Mouse (Mus musculus): ENCODE results near the gene Cerkl. TPM values are rescaled to one million over a fixed set of nuclear protein-coding genes. Genes with fewer than 3 reads are reported as not detected.

Cerkl gene
- polyA plus RNA-seq, 1 experiment from 2014 or later, result 1.8 TPM

GRCm38 (mm10) chr2:79368661-79369060 is 87.9 kb downstream of the Cerkl start:
- H3K4me1 ChIP-seq, result no peaks in the 10 kb centered on the region
- H3K27me3 ChIP-seq (replicated peaks), result no peaks in the 10 kb centered on the region
- no peak overlapping the region for H3K4me3 ChIP-seq
- ATAC-seq (ENCODE audit: low FRiP score, low read depth), result no peak
- H3K4me2 ChIP-seq (replicated peaks), result no peak overlapping the region
- H3K27ac ChIP-seq, result no peak overlapping the region
- WGBS, result 85% methylated on average over 12 of the region's 12 CpGs
- no peaks in the 10 kb centered on the region for H3K36me3 ChIP-seq
- no peak overlapping the region for H3K9ac ChIP-seq
- H3K9me3 ChIP-seq, result no peaks in the 10 kb centered on the region

GRCm38 (mm10) chr2:79367451-79368450 is 88.8 kb downstream of the Cerkl start:
- Histone ChIP-seq H3K27me3 (replicated peaks) (no peaks in the 10 kb centered on the region), H3K36me3 (no peaks in the 10 kb centered on the region), H3K27ac (no peak overlapping the region), H3K4me2 (replicated peaks) (no peak overlapping the region), H3K4me3 (no peak overlapping the region), H3K9ac (no peak overlapping the region), H3K9me3 (no peaks in the 10 kb centered on the region), H3K4me1 (no peaks in the 10 kb centered on the region)
- 0 out of 2 replicates have a peak, but pooled peaks have one; percentile 13 for ATAC-seq (ENCODE audit: low FRiP score, low read depth)
- 78% methylated on average over 18 of the region's 18 CpGs for WGBS

- Histone ChIP-seq H3K4me1 (no peaks in the 10 kb centered on the region), H3K4me3 (no peak overlapping the region), H3K27ac (no peak overlapping the region), H3K27me3 (replicated peaks) (no peaks in the 10 kb centered on the region), H3K36me3 (no peaks in the 10 kb centered on the region), H3K9ac (no peak overlapping the region), H3K4me2 (replicated peaks) (no peak overlapping the region), H3K9me3 (no peaks in the 10 kb centered on the region)
- no peak for ATAC-seq (ENCODE audit: low FRiP score, low read depth)
- 81% methylated on average over 6 of the region's 6 CpGs for WGBS
Measured at GRCm38 (mm10) chr2:79363920-79364319, 92.7 kb downstream of the Cerkl start.

DNA sequence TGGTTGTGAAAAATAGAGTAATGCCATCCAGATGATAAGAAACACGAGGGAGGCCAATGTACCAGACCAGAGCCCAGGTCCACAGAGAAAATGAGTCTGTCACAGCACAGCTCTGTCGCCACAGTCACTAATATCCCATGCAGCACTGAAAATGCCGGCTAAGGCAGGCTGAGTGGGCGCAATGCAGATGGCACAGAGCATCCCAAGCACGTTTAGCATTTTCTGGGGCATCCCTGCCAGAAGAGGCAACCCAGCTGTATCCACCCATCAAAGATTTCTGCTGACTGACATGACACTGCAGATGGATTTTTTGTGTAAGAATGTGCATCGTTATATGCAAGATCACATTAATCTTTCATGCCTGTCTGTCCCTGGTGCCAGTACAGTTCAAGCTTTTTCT is 94.6 kb downstream of the Cerkl start:
- ATAC-seq (ENCODE audit: low FRiP score, low read depth), result no peak

DNA sequence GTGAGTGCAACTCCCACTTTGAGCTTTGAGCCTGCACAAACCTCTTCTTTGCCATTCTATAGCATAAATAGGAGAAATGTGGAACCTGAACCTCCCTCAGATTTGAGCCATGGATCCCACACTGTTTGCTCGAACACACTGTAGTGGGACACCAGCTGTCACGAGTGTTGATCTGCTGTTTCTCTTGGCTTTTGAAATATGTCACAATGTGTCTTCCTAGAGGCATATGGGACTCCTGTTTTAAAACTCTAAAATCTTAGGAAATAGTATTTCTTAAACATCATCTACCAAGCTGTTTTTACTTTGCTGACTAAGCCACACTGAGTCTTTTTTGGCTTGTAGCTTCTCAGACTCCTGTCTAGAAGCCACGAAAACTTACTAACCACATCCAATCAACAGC is 98.8 kb downstream of the Cerkl start:
- no peak overlapping the region for H3K27ac ChIP-seq
- H3K9ac ChIP-seq, result no peak overlapping the region
- no peak for ATAC-seq (ENCODE audit: low FRiP score, low read depth)
- no peaks in the 10 kb centered on the region for H3K27me3 ChIP-seq (replicated peaks)
- no peaks in the 10 kb centered on the region for H3K9me3 ChIP-seq
- H3K4me3 ChIP-seq, result no peak overlapping the region
- no peaks in the 10 kb centered on the region for H3K4me1 ChIP-seq
- H3K4me2 ChIP-seq (replicated peaks), result no peak overlapping the region
- WGBS, result 96% methylated on average over 3 of the region's 3 CpGs
- no peaks in the 10 kb centered on the region for H3K36me3 ChIP-seq

More for the DNA sequence above, 94.6 kb downstream of the Cerkl start:
- Histone ChIP-seq H3K4me2 (replicated peaks) (no peak overlapping the region), H3K9ac (no peak overlapping the region), H3K27ac (no peak overlapping the region), H3K4me1 (no peaks in the 10 kb centered on the region), H3K4me3 (no peak overlapping the region), H3K9me3 (no peaks in the 10 kb centered on the region), H3K36me3 (no peaks in the 10 kb centered on the region), H3K27me3 (replicated peaks) (no peaks in the 10 kb centered on the region)
- WGBS, result 67% methylated on average over 6 of the region's 6 CpGs

DNA sequence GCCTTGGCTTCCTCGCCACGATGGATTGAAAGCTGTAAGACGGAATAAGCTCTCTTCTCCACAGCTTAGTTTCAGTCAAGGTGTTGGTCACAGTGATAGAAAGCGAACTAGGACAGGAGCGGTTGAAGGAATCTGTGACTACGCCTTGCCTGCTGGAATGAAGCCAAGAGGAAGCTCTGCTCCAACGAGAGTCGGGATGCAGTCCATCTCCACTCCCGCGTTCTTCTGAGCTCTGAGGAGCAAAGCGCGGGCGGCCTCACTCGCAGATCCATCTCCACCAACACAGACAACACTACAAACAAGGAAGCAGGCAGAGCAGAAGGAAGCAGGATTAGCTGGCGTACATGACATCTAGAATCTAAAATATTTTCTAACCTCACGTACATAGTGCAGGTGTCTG is 101.8 kb downstream of the Cerkl start:
- no peak overlapping the region for H3K9ac ChIP-seq
- no peaks in the 10 kb centered on the region for H3K36me3 ChIP-seq
- H3K4me1 ChIP-seq, result 0 out of 2 replicates have a peak, but pooled peaks cover 5% of the 10 kb centered on the region
- H3K4me2 ChIP-seq (replicated peaks), result no peak overlapping the region
- H3K4me3 ChIP-seq, result no peak overlapping the region
- no peak overlapping the region for H3K27ac ChIP-seq
- H3K9me3 ChIP-seq, result no peaks in the 10 kb centered on the region
- WGBS, result 95% methylated on average over 16 of the region's 16 CpGs
- no peak for ATAC-seq (ENCODE audit: low FRiP score, low read depth)
- no peaks in the 10 kb centered on the region for H3K27me3 ChIP-seq (replicated peaks)

GRCm38 (mm10) chr2:79352100-79352802 is 104.3 kb downstream of the Cerkl start:
- Histone ChIP-seq H3K4me3 (no peak overlapping the region), H3K4me1 (0 out of 2 replicates have a peak, but pooled peaks cover 5% of the 10 kb centered on the region), H3K27me3 (replicated peaks) (no peaks in the 10 kb centered on the region), H3K4me2 (replicated peaks) (no peak overlapping the region), H3K9me3 (no peaks in the 10 kb centered on the region), H3K9ac (no peak overlapping the region), H3K36me3 (no peaks in the 10 kb centered on the region), H3K27ac (no peak overlapping the region)
- peak; percentile 44; the same call in 1 of the 2 replicates for ATAC-seq (ENCODE audit: low FRiP score, low read depth)
- whole genome bisulfite sequencing, result 74% methylated on average over 4 of the region's 4 CpGs

DNA sequence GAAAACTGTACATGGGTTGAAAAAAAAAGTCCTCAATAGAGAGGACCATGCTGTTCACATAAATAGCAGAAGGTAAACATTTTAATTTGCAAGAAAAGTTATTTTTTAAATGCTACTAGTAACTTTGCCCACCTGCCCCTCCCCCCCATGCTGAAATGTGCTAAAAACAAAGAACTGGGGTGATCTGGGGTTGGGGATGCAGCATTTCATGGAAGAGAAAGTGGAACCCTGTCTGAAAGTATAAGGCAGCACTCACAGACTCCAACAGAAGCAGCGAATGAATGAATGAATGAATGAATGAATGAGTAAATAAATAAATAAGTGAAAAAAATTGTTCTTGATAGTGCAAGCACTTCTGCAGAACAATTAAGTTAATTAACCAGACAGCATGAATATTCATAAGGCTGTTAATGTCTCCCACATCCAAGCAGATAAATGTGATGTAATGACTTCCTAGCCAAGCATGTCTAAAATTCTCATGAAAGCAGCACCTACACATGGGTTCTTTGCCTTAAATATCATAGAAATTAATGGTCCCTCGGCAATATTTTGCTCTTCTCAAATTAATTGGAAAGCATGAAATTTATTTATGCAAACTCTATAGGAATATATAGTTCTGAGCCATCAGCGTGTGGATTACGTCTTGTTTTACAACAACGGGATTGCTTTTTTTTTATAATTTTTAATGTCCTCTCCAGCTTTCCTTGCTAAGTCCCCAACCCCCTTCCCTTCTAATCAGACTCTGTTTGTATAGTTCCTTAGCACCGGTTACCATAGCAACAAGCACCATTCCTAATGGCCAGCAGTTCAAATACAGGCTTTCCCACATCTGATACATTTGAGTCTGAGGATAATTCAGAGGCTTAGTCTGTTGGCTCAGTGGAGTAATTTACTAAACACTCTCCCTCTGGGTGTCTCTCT is 105.1 kb downstream of the Cerkl start:
- no peaks in the 10 kb centered on the region for H3K36me3 ChIP-seq
- H3K27ac ChIP-seq, result no peak overlapping the region
- H3K4me3 ChIP-seq, result no peak overlapping the region
- H3K9me3 ChIP-seq, result no peaks in the 10 kb centered on the region
- peak; percentile 78 for ATAC-seq (ENCODE audit: low FRiP score, low read depth)
- H3K4me1 ChIP-seq, result 0 out of 2 replicates have a peak, but pooled peaks cover 5% of the 10 kb centered on the region
- no peak overlapping the region for H3K9ac ChIP-seq
- 69% methylated on average over 6 of the region's 6 CpGs for WGBS
- no peak overlapping the region for H3K4me2 ChIP-seq (replicated peaks)
- H3K27me3 ChIP-seq (replicated peaks), result no peaks in the 10 kb centered on the region

GRCm38 (mm10) chr2:79343115-79343514 is 113.5 kb downstream of the Cerkl start:
- Histone ChIP-seq H3K9ac (no peak overlapping the region), H3K4me1 (no peaks in the 10 kb centered on the region), H3K27ac (no peak overlapping the region), H3K36me3 (no peaks in the 10 kb centered on the region), H3K4me3 (no peak overlapping the region), H3K9me3 (no peaks in the 10 kb centered on the region), H3K27me3 (replicated peaks) (no peaks in the 10 kb centered on the region), H3K4me2 (replicated peaks) (no peak overlapping the region)
- ATAC-seq (ENCODE audit: low FRiP score, low read depth), result no peak
- 91% methylated on average over 8 of the region's 8 CpGs for WGBS

DNA sequence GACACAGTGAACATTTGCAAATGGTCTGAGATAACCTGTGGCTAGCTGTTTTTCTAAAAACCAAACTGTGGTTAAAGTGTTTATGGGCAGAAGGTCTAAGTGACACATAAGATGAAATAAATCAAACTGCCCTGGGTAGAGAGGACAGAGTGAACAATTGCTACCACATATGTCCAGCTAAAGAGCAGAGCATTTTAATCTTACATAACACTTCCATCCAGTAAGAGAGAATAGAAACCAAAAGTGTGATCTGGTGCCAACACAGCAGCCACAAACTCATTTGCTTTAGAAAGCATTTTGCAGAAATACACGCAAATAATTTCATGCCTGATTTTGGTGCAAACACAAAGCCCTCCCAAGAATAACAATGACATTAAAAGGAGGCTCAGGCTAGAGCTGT is 117.6 kb downstream of the Cerkl start:
- H3K9ac ChIP-seq, result no peak overlapping the region
- no peak overlapping the region for H3K4me3 ChIP-seq
- H3K9me3 ChIP-seq, result no peaks in the 10 kb centered on the region
- ATAC-seq (ENCODE audit: low FRiP score, low read depth), result no peak
- no peak overlapping the region for H3K4me2 ChIP-seq (replicated peaks)
- no peaks in the 10 kb centered on the region for H3K27me3 ChIP-seq (replicated peaks)
- H3K36me3 ChIP-seq, result no peaks in the 10 kb centered on the region
- H3K27ac ChIP-seq, result no peak overlapping the region
- WGBS, result 69% methylated on average over 1 of the region's 1 CpGs
- no peaks in the 10 kb centered on the region for H3K4me1 ChIP-seq

GRCm38 (mm10) chr2:79336141-79336540 is 120.4 kb downstream of the Cerkl start:
- no peak overlapping the region for H3K9ac ChIP-seq
- H3K36me3 ChIP-seq, result no peaks in the 10 kb centered on the region
- 64% methylated on average over 1 of the region's 1 CpGs for WGBS
- no peaks in the 10 kb centered on the region for H3K27me3 ChIP-seq (replicated peaks)
- no peak overlapping the region for H3K27ac ChIP-seq
- H3K9me3 ChIP-seq, result no peaks in the 10 kb centered on the region
- no peak for ATAC-seq (ENCODE audit: low FRiP score, low read depth)
- no peak overlapping the region for H3K4me3 ChIP-seq
- H3K4me1 ChIP-seq, result no peaks in the 10 kb centered on the region
- no peak overlapping the region for H3K4me2 ChIP-seq (replicated peaks)

Data from neural tube, embryonic 12.5 days (tissue).